Mouse (Mus musculus): ENCODE results near the gene 4933425L06Rik.

Gene 4933425L06Rik

GRCm38 (mm10) chr13:105134397-105134796, 52.5 kb downstream of the 4933425L06Rik start:
- no peak for DNase-seq (ENCODE audit: low read depth, low spot score)

GRCm38 (mm10) chr13:105139881-105140280, 58.0 kb downstream of the 4933425L06Rik start:
- DNase-seq (ENCODE audit: low read depth, low spot score) = no peak

GRCm38 (mm10) chr13:105146827-105147226, 64.9 kb downstream of the 4933425L06Rik start:
- DNase-seq (ENCODE audit: low read depth, low spot score) = no peak

- DNase-seq (ENCODE audit: low read depth, low spot score) = no peak
Observed at GRCm38 (mm10) chr13:105147795-105148418, 66.0 kb downstream of the 4933425L06Rik start.

GRCm38 (mm10) chr13:105150006-105150405, 68.1 kb downstream of the 4933425L06Rik start:
- DNase-seq (ENCODE audit: low read depth, low spot score) = no peak

GRCm38 (mm10) chr13:105153955-105154354, 72.0 kb downstream of the 4933425L06Rik start:
- DNase-seq (ENCODE audit: low read depth, low spot score) = peak; percentile 52

- DNase-seq (ENCODE audit: low read depth, low spot score) = no peak
Observed at GRCm38 (mm10) chr13:105165441-105165840, 83.5 kb downstream of the 4933425L06Rik start.

Measured in ES-CJ7 (cell line).